Mouse (Mus musculus) liver, embryonic 12.5 days (tissue): Measurements from ENCODE around the gene Cox20. TPM values are rescaled to one million over a fixed set of nuclear protein-coding genes. Genes with fewer than 3 reads are reported as not detected.

Source experiments
- ATAC-seq: fragments of 200-750 bp; cut with Nextera tagmentation; 2 replicates; pipeline ENCODE4 v1.8.0; 2017; ENCODE audit warnings: moderate number of reproducible peaks, mild to moderate bottlenecking, moderate library complexity
- H3K27ac ChIP-seq: fragments of 300-500 bp; sonication (generic); 2 replicates; pipeline ENCODE4 v1.5.1; 2016; ENCODE audit warnings: mild to moderate bottlenecking
- H3K27me3 ChIP-seq: fragments of 300-500 bp; sonication (generic); replicated peaks from 2 replicates; pipeline ENCODE4 v1.6.1; 2016; ENCODE audit warnings: mild to moderate bottlenecking, moderate library complexity
- H3K36me3 ChIP-seq: fragments of 300-500 bp; sonication (generic); 2 replicates; pipeline ENCODE4 v1.6.1; 2016; ENCODE audit warnings: mild to moderate bottlenecking, moderate library complexity
- H3K4me1 ChIP-seq: fragments of 300-500 bp; sonication (generic); 2 replicates; pipeline ENCODE4 v1.6.1; 2016
- H3K4me2 ChIP-seq: fragments of 300-500 bp; sonication (generic); 2 replicates; pipeline ENCODE4 v1.6.1; 2016; ENCODE audit warnings: mild to moderate bottlenecking, moderate library complexity
- H3K4me3 ChIP-seq: fragments of 300-500 bp; sonication (generic); 2 replicates; pipeline ENCODE4 v1.5.1; 2016; ENCODE audit warnings: mild to moderate bottlenecking, moderate library complexity
- H3K9ac ChIP-seq: fragments of 300-500 bp; sonication (generic); 2 replicates; pipeline ENCODE4 v1.6.1; 2016; ENCODE audit warnings: mild to moderate bottlenecking, moderate library complexity
- H3K9me3 ChIP-seq: fragments of 300-500 bp; sonication (generic); replicated peaks from 2 replicates; pipeline ENCODE4 v1.6.1; 2016; ENCODE audit warnings: mild to moderate bottlenecking, moderate library complexity
- WGBS: fragments of 180-500 bp; shearing (Covaris S2); methylation state at CpG from one replicate; pipeline ENCODE4 v1.1.7; 2016; ENCODE audit not compliant: insufficient replicate concordance; 5-methylcytosine and 5-hydroxymethylcytosine counted together
- microRNA-seq: library from miRNA; unstranded; fragments of <30 nt; microRNA quantifications from one replicate; pipeline ENCODE4, GENCODE M21; 2017
- polyA plus RNA-seq: library from polyadenylated mRNA; unstranded; fragments of >200 nt; fragmentation: Nextera tagmentation; extraction: Ambion mirVana; gene quantifications from 2 replicates; pipeline ENCODE4 v1.2.1, GENCODE M21; 2016

The Cox20 gene
- polyA plus RNA-seq, 1 experiment from 2014 or later, result 110 TPM

DNA sequence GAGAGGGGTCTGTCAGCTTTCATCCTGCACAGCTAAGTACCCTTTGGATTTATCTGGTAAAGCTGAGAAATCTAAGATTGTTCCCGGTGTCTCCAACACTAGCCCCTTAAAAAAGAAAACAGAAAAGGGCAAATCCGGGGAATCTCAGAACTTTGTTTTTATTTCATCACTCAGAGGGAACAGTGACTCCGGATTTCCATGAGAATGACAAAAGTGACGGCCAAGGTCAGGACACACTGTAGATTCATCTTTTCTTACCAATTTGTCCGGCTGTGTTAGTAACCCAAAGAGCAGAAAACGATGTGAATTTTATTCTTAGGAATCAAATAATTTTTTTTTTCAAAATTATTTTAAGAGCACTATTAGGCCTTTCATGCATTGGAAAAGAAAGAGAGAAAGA is 49.2 kb downstream of the Cox20 start:
- Histone ChIP-seq H3K9ac (no peak overlapping the region), H3K4me3 (peak overlapping the region; percentile 64; the same call in 1 of the 2 replicates), H3K27me3 (no peaks in the 10 kb centered on the region), H3K4me1 (peaks cover 40% of the 10 kb centered on the region), H3K4me2 (peak overlapping the region; percentile 80), H3K36me3 (no peaks in the 10 kb centered on the region), H3K27ac (peak overlapping the region; percentile 83; the same call in 1 of the 2 replicates), H3K9me3 (no peaks in the 10 kb centered on the region)
- ATAC-seq, result no peak
- WGBS, result 79% methylated on average over 6 of the region's 6 CpGs

DNA sequence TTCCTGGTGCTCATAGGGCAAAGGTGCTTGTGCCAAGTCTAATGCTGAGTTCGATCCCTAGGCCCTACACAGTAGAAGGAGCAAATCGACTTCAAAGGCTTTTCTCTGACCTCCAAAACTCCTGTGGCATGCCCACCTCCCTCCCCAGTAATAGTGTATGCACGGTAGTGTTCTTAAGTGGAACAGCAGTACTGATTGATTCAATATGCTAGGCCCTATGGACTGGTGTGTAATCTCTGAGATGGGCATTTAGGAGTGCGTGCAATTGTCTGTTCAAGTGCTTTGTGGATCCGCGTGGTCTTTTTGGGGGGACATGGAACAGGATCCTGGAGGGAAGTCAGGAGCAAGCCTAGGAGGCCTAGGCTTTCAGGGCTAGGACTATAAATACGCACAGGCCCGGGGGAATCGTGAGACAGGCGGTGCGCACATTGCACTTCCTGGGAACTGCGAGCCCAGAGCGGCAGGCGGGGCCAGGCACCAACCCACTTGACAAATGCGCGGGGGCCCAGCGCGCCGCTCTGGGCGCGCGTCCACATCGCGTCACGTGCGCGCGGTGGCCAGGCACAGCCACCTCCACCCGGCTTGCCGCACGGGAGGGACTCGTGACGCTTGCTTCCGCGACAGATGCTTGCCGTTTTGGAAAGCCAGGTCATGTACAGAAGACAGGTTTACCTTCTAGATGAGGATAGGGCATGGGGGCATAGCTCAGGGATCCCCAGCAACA is 49.8 kb downstream of the Cox20 start:
- H3K27me3 ChIP-seq, result no peaks in the 10 kb centered on the region
- no peaks in the 10 kb centered on the region for H3K36me3 ChIP-seq
- peak overlapping the region; percentile 72 for H3K9ac ChIP-seq
- ATAC-seq, result peak; percentile 95
- WGBS, result 4% methylated on average over 36 of the region's 36 CpGs
- no peaks in the 10 kb centered on the region for H3K9me3 ChIP-seq
- peak overlapping the region; percentile 64 for H3K4me3 ChIP-seq
- H3K4me1 ChIP-seq, result peaks cover 45% of the 10 kb centered on the region
- H3K4me2 ChIP-seq, result peak overlapping the region; percentile 80
- peak overlapping the region; percentile 83 for H3K27ac ChIP-seq

DNA sequence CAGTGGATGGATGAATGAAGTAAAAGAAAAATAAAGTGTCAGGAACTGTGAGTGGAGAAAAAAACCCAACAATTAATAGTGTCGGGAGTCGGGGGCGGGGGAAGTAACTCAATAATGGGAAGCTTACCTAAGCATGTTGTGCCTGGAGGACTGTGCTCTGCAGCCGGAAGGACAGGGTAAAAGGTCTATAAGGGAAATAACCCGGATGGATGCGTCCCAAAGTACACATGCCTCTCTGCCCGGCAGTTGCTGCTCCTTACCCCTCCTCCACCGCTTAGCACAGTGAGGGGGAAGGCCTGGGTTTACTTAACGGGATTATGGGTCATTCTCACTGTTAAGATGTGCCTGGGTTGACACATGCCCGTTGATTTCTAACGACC is 50.3 kb downstream of the Cox20 start:
- WGBS, result 3% methylated on average over 11 of the region's 11 CpGs

More for the DNA sequence above, 50.3 kb downstream of the Cox20 start:
- no peaks in the 10 kb centered on the region for H3K27me3 ChIP-seq
- H3K4me2 ChIP-seq, result peak overlapping the region; percentile 80
- peak overlapping the region; percentile 72 for H3K9ac ChIP-seq
- ATAC-seq, result peak; percentile 83
- peak overlapping the region; percentile 83 for H3K27ac ChIP-seq
- H3K4me1 ChIP-seq, result peaks cover 45% of the 10 kb centered on the region
- peak overlapping the region; percentile 64 for H3K4me3 ChIP-seq
- no peaks in the 10 kb centered on the region for H3K9me3 ChIP-seq
- no peaks in the 10 kb centered on the region for H3K36me3 ChIP-seq

Small RNA genes lying within 50 kb of the gene (microRNA-seq; reads per million reads assigned to microRNA genes)
- not detected for gene Gm27458

Other genes starting within 250 kb of the Cox20 start
- gene Desi2, start 131.7 kb upstream of the Cox20 start, polyA plus RNA-seq, result 15.0 and 15.2 TPM in 2 replicates
- gene Hnrnpu, start 18.7 kb downstream of the Cox20 start, polyA plus RNA-seq, result 556 and 569 TPM in 2 replicates
- gene Efcab2, start 87.0 kb downstream of the Cox20 start, polyA plus RNA-seq, result 4.6 and 5.2 TPM in 2 replicates
- gene Kif26b, start 210.0 kb downstream of the Cox20 start, polyA plus RNA-seq, result 0.67 and 0.98 TPM in 2 replicates